Mouse (Mus musculus) lung, postnatal 25 days (tissue): ENCODE data around the gene Haus3.

Experiments used
- DNase-seq: peaks from one replicate; pipeline ENCODE4 v3.0.0; 2022; ENCODE audit warnings: low spot score

The Haus3 gene

DNA sequence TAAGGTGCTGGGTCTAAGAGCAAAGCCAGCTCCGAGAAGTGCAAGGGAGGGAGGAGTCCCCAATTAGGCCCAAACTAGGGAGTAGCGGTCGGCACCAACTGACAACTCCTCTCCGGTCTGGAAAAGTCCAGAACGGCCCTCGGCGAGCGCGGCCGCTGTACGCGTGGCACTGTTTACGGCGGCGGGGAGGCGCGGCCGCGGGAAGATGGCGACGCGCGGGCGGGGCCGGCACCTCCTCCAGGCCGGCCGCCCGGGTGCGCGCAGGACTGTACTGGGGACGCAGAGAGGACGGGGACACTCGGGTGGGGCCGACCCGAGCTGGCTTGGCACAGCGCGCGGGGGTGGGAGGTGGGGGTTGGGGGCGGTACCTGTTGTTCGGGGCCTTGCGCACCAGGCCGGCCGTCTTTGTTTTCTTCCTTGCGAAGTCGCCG lies 17.6 kb upstream of the Haus3 start:
- DNase-seq = peak; percentile 72

DNA sequence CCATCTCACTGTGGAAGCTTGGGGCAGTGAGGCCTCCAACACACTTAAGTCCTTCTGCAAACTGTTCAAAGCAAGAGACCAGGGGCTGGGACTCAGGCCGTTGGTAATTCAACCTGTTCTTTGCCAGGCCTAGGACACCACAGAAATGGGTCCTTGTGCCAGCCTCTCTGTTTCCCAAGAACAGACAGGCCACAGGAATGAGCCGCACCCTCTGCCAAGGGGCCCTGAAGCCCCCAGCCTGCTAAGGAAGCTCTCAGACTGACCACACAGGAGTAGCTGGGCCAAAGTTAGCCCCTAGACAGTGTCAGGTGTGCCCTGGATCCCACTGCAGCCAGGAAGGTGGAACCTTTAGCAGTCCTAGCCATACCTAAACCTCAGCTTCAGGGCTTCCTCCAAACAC lies 17.1 kb upstream of the Haus3 start:
- no peak for DNase-seq

DNA sequence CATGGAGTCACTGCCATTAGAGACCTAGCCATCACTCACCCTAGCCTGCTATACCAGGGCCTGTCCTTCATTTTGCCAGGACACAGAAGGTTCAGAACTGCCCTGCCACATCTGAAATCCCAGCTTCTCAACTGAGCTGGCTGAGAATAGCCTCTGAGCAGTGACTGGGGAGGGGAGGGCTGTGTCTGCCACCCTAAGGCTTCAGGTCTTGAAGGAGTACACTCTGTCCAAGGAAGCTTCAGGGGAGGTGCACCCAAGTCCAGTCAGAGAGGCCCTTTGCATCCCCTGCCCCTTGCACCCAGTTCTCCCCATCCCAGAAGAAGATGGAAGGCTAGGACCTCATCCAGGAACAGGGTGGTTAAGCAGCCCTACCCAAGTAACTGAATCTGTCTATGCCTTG lies 16.5 kb upstream of the Haus3 start:
- DNase-seq = no peak

- no peak for DNase-seq
Measured at GRCm38 (mm10) chr5:34185051-34185580, 15.8 kb upstream of the Haus3 start.

- DNase-seq = no peak
Measured at GRCm38 (mm10) chr5:34183976-34184375, 14.6 kb upstream of the Haus3 start.

- DNase-seq = peak; percentile 88
Measured at GRCm38 (mm10) chr5:34183156-34183880, 14.0 kb upstream of the Haus3 start.

- peak; percentile 58 for DNase-seq
Measured at GRCm38 (mm10) chr5:34182486-34182885, 13.2 kb upstream of the Haus3 start.

DNA sequence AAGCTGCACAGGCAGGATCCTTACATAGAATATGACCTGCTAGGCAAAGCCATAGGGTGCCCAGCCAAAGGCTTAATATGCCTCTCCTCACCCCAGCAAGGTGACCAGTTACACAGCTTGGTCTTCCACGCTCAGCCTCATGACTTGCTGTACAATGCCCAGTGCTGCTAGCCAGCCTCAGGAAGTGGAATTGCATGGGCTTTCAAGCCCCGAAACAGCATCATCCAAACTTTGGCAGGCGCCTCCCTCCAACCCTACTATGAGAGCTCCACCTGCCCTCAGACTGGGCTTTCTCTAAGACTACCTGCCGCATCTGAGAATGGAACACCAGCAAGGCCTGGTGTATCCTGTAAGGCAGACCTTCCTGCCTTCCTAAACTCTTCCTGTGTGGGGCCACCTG lies 8.5 kb upstream of the Haus3 start:
- no peak for DNase-seq

DNA sequence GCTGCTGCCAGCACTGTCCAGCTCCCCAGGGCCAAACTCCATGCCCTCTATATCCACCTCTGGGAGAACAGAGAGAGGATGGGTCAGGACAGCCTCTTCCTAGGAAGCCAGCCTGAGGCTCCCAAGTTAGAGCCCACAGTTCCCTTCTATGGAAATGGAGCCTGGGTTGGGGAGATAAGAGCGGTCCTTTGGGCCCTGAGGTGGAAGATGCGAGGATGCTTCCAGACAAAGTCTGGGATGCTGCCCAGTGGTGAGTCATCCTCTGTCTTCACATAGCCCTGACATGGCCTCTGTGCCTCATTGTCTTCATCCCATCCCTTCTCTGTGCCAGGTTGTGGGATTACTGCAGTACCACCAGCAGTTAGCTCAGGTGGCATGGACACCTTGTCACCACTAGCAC lies 7.8 kb upstream of the Haus3 start:
- DNase-seq = no peak

- no peak for DNase-seq
Measured at GRCm38 (mm10) chr5:34176691-34177090, 7.4 kb upstream of the Haus3 start.

DNA sequence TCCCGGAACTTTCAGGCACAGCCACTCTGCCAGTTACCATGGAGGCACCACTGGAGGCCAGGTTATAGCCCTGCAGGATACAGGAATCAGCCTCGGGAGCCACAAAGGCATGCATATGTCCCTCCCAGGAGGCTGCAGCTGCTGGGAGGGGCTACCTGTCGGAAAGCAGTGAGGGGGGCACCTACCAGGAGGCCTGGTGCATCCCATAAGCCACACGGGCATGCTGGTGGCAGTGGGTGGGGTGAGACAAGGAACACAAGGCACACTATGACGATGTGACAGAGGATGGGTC lies 6.0 kb upstream of the Haus3 start:
- DNase-seq = no peak

DNA sequence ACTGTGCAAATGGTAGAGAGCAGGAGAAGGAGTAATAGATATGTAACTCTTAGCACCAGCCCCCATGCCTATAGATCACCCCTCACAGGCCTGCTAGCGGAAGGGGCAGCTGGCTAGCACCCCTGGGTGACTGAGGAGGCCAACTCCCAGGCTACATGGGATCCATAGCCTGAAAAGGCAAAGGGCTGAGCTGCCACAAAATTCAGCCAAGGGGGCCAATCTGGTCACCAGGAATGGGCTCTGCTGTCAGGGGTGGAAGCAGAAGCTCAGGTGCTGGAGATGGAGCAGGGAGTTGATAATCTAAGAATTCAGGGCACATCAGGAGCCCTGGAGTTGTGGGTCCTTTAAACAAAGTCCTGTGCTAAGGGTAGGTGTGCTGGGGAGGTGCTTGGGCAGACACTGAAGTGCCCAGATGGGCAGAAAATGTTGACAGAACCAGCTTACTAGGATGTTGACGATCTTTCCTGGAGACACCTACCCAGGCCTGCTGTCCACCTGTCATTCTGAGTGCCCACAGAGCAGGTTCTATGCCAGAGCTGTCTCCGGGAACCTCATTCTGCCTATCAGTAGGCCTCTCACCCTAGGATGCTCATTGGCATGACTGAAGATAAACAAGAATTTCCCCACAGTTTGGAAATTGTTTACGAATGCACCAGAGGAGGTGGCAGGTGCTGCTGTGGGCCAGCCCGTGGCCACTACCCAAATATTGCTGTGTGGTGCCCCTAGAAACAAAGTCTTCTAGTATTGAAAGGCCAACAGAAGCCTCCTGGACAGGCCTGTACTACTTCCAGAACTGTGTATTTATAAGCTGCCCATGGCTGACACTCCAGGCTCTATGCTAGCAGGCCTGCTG lies 5.4 kb upstream of the Haus3 start:
- no peak for DNase-seq

- no peak for DNase-seq
Measured at GRCm38 (mm10) chr5:34174021-34174420, 4.7 kb upstream of the Haus3 start.

GRCm38 (mm10) chr5:34170726-34171125 lies 1.4 kb upstream of the Haus3 start:
- DNase-seq = no peak

- no peak for DNase-seq
Measured at GRCm38 (mm10) chr5:34169954-34170353, 627 bp upstream of the Haus3 start.

DNA sequence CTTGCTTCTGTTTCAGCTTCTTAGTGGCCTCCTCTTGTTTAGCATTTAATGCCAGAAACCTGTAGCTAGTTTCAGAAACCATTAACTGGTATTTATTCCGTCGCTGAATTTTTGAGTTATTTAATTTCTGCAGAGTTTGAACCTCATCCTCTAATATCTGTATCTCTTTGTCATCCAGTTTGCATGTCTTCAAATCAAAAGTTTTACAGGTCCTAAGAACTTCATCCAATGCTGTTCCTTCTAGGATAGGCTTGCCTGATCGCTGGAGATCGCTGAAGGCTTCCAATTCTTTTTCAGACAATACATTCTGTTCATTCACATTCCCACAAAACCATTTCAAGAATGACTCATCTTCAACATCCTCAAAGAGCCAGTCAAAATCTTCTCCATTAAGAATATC lies 1.5 kb downstream of the Haus3 start:
- no peak for DNase-seq

DNA sequence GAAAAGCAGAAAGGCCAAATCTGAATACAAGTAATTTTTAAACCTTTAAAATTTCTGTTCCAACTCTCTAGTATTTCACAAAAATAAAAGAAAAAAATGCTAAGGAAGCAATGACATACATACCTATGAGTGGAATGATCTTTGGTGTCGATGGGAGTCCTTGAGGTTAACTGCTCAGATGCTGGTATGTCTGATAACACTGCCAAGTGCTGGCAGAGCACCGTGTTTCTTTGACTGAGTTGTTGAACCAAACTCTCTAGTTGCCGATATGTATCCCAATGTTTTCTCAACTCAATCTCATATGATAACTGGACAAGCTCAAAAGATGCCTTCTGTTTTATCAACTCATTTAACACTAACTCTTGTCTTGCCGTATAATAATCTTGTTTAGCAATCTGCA lies 3.5 kb downstream of the Haus3 start:
- DNase-seq = no peak

DNA sequence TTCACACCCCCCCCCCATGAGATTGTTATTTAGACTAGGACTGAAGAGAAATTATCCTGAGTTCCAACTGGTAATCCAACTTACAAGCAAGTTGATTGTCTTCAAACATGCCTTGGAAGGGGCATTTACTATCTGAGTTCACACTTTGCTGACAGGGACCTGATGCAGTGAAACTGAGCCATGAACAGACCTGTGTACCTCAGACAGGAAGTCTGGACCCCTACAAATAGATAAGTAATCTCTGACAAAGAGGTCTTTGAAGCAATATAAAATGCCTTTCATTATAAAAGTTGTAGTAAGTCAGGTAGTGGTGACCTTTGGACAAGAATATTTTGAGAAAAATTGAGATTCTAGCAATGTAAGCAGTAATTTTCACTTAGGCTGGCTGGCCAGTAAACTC lies 20.9 kb downstream of the Haus3 start:
- DNase-seq = no peak

GRCm38 (mm10) chr5:34147554-34147953 lies 21.8 kb downstream of the Haus3 start:
- no peak for DNase-seq

GRCm38 (mm10) chr5:34139751-34140150 lies 29.6 kb downstream of the Haus3 start:
- DNase-seq = peak; percentile 46

- no peak for DNase-seq
Measured at GRCm38 (mm10) chr5:34132731-34133130, 36.6 kb downstream of the Haus3 start.

DNA sequence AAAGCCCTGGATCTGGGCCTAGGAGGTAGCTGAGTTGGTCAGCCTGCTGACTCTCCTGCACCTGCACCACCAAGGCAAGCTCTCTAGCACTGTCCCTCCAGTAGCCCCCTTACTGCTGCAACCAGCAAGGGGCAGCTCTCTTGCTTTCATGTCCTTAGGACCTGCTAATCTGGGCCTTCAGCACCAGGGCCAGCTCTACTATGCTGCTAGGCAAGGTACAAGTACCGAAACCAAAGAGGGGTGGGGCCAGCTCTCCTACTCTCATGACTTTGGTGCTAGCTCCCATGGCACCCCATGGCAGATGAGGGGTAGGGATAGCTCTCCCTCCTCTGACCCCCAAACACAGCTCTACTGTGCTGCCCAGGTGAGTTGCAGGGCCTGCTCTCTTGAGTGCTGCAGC lies 45.2 kb downstream of the Haus3 start:
- no peak for DNase-seq

- DNase-seq = no peak
Measured at GRCm38 (mm10) chr5:34119121-34119856, 50.0 kb downstream of the Haus3 start.
